Mouse (Mus musculus) hindbrain, embryonic 10.5 days (tissue): Measurements from ENCODE around the gene Fem1b. TPM values are rescaled to one million over a fixed set of nuclear protein-coding genes. Genes with fewer than 3 reads are reported as not detected.

Source experiments
- DNase-seq: peaks from one replicate; pipeline ENCODE4 v3.0.0-alpha.2; 2017; ENCODE audit warnings: low spot score
- H3K27ac ChIP-seq: fragments of 300-500 bp; sonication (generic); 2 replicates; pipeline ENCODE4 v1.5.1; 2016; ENCODE audit warnings: mild to moderate bottlenecking, moderate library complexity
- H3K27me3 ChIP-seq: fragments of 300-500 bp; sonication (generic); 2 replicates; pipeline ENCODE4 v1.6.1; 2016; ENCODE audit warnings: mild to moderate bottlenecking; ENCODE audit not compliant: poor library complexity, insufficient read depth, severe bottlenecking
- H3K36me3 ChIP-seq: fragments of 300-500 bp; sonication (generic); 2 replicates; pipeline ENCODE4 v1.6.1; 2016; ENCODE audit warnings: mild to moderate bottlenecking, moderate library complexity
- H3K4me1 ChIP-seq: fragments of 300-500 bp; sonication (generic); replicated peaks from 2 replicates; pipeline ENCODE4 v1.6.1; 2016; ENCODE audit warnings: mild to moderate bottlenecking
- H3K4me3 ChIP-seq: fragments of 300-500 bp; sonication (generic); 2 replicates; pipeline ENCODE4 v1.5.1; 2016; ENCODE audit warnings: mild to moderate bottlenecking, moderate library complexity
- H3K9me3 ChIP-seq: fragments of 300-500 bp; sonication (generic); 2 replicates; pipeline ENCODE4 v1.6.1; 2016; ENCODE audit warnings: mild to moderate bottlenecking, moderate library complexity
- WGBS: fragments of 180-500 bp; shearing (Covaris S2); methylation state at CpG from one replicate; pipeline ENCODE4 v1.1.7; 2016; 5-methylcytosine and 5-hydroxymethylcytosine counted together
- polyA plus RNA-seq: library from polyadenylated mRNA; unstranded; fragments of >200 nt; fragmentation: Nextera tagmentation; extraction: Ambion mirVana; gene quantifications from 2 replicates; pipeline ENCODE4 v1.2.1, GENCODE M21; 2016

Gene Fem1b
- polyA plus RNA-seq, 1 experiment from 2014 or later, result 30.0 TPM

GRCm38 (mm10) chr9:62839172-62839770 is 27.5 kb upstream of the Fem1b start:
- Histone ChIP-seq H3K4me1 (peaks cover 43% of the 10 kb centered on the region), H3K36me3 (no peaks in the 10 kb centered on the region), H3K27me3 (0 out of 2 replicates have a peak, but pooled peaks cover 3% of the 10 kb centered on the region), H3K4me3 (peak overlapping the region; percentile 64), H3K9me3 (no peaks in the 10 kb centered on the region), H3K27ac (peak overlapping the region; percentile 93)
- WGBS, result 17% methylated on average over 14 of the region's 14 CpGs
- no peak for DNase-seq

- peaks cover 43% of the 10 kb centered on the region for H3K4me1 ChIP-seq
- 0 out of 2 replicates have a peak, but pooled peaks cover 3% of the 10 kb centered on the region for H3K27me3 ChIP-seq
- 1% methylated on average over 48 of the region's 48 CpGs for WGBS
- DNase-seq, result peak; percentile 82
- H3K4me3 ChIP-seq, result peak within 1 kb of the TSS; percentile 64
- H3K9me3 ChIP-seq, result no peaks in the 10 kb centered on the region
- H3K36me3 ChIP-seq, result no peaks in the 10 kb centered on the region
- H3K27ac ChIP-seq, result peak within 1 kb of the TSS; percentile 93
Measured at GRCm38 (mm10) chr9:62838506-62839171, 26.9 kb upstream of the Fem1b start, which contains the start of gene Cln6. Gene Cln6, plus strand, starts transcription at chr9:62838785.

- Histone ChIP-seq H3K27me3 (0 out of 2 replicates have a peak, but pooled peaks cover 3% of the 10 kb centered on the region), H3K9me3 (no peaks in the 10 kb centered on the region), H3K4me1 (peaks cover 43% of the 10 kb centered on the region), H3K36me3 (no peaks in the 10 kb centered on the region), H3K27ac (peak overlapping the region; percentile 93), H3K4me3 (peak overlapping the region; percentile 64)
- no peak for DNase-seq
- 20% methylated on average over 8 of the region's 8 CpGs for WGBS
Measured at GRCm38 (mm10) chr9:62838146-62838505, 26.4 kb upstream of the Fem1b start.

GRCm38 (mm10) chr9:62837611-62838010 is 25.9 kb upstream of the Fem1b start:
- H3K4me1 ChIP-seq, result peaks cover 43% of the 10 kb centered on the region
- no peaks in the 10 kb centered on the region for H3K9me3 ChIP-seq
- peak overlapping the region; percentile 93 for H3K27ac ChIP-seq
- no peak for DNase-seq
- H3K27me3 ChIP-seq, result 0 out of 2 replicates have a peak, but pooled peaks cover 3% of the 10 kb centered on the region
- H3K4me3 ChIP-seq, result peak overlapping the region; percentile 64; the same call in 1 of the 2 replicates
- WGBS, result 58% methylated on average over 3 of the region's 3 CpGs
- H3K36me3 ChIP-seq, result no peaks in the 10 kb centered on the region

- Histone ChIP-seq H3K27me3 (0 out of 2 replicates have a peak, but pooled peaks cover 3% of the 10 kb centered on the region), H3K4me1 (peaks cover 39% of the 10 kb centered on the region), H3K9me3 (no peaks in the 10 kb centered on the region), H3K36me3 (no peaks in the 10 kb centered on the region), H3K27ac (no peak overlapping the region), H3K4me3 (no peak overlapping the region)
- DNase-seq, result no peak
- WGBS, result 60% methylated on average over 4 of the region's 4 CpGs
Measured at GRCm38 (mm10) chr9:62835705-62836446, 24.1 kb upstream of the Fem1b start.

GRCm38 (mm10) chr9:62834906-62835305 is 23.2 kb upstream of the Fem1b start:
- DNase-seq, result no peak
- H3K9me3 ChIP-seq, result no peaks in the 10 kb centered on the region
- 87% methylated on average over 5 of the region's 5 CpGs for WGBS

GRCm38 (mm10) chr9:62829877-62830276 is 18.1 kb upstream of the Fem1b start:
- Histone ChIP-seq H3K36me3 (no peaks in the 10 kb centered on the region), H3K4me3 (no peak overlapping the region), H3K4me1 (peaks cover 42% of the 10 kb centered on the region), H3K9me3 (no peaks in the 10 kb centered on the region), H3K27ac (no peak overlapping the region), H3K27me3 (no peaks in the 10 kb centered on the region)
- DNase-seq, result no peak
- WGBS, result 83% methylated on average over 6 of the region's 6 CpGs

More at GRCm38 (mm10) chr9:62834906-62835305, 23.2 kb upstream of the Fem1b start:
- no peak overlapping the region for H3K4me3 ChIP-seq
- H3K36me3 ChIP-seq, result no peaks in the 10 kb centered on the region
- H3K4me1 ChIP-seq, result peaks cover 30% of the 10 kb centered on the region
- no peak overlapping the region for H3K27ac ChIP-seq
- no peaks in the 10 kb centered on the region for H3K27me3 ChIP-seq

GRCm38 (mm10) chr9:62828662-62829086 is 16.9 kb upstream of the Fem1b start:
- Histone ChIP-seq H3K4me1 (peaks cover 42% of the 10 kb centered on the region), H3K27ac (peak overlapping the region; percentile 81), H3K36me3 (no peaks in the 10 kb centered on the region), H3K9me3 (no peaks in the 10 kb centered on the region), H3K27me3 (no peaks in the 10 kb centered on the region), H3K4me3 (peak overlapping the region; percentile 43)
- WGBS, result 0% methylated on average over 23 of the region's 23 CpGs
- DNase-seq, result peak; percentile 99

- Histone ChIP-seq H3K36me3 (no peaks in the 10 kb centered on the region), H3K27me3 (no peaks in the 10 kb centered on the region), H3K4me1 (peaks cover 42% of the 10 kb centered on the region), H3K9me3 (no peaks in the 10 kb centered on the region), H3K27ac (peak overlapping the region; percentile 81), H3K4me3 (peak overlapping the region; percentile 43)
- WGBS, result 7% methylated on average over 24 of the region's 24 CpGs
- DNase-seq, result peak; percentile 44
Measured at GRCm38 (mm10) chr9:62827939-62828652, 16.4 kb upstream of the Fem1b start.

GRCm38 (mm10) chr9:62826456-62826855 is 14.7 kb upstream of the Fem1b start:
- Histone ChIP-seq H3K9me3 (no peaks in the 10 kb centered on the region), H3K27ac (peak overlapping the region; percentile 87), H3K4me3 (peak overlapping the region; percentile 14; the same call in 1 of the 2 replicates), H3K27me3 (no peaks in the 10 kb centered on the region), H3K4me1 (peaks cover 42% of the 10 kb centered on the region), H3K36me3 (no peaks in the 10 kb centered on the region)
- 6% methylated on average over 7 of the region's 7 CpGs for WGBS
- no peak for DNase-seq

GRCm38 (mm10) chr9:62825791-62826393 is 14.2 kb upstream of the Fem1b start:
- Histone ChIP-seq H3K27me3 (no peaks in the 10 kb centered on the region), H3K4me1 (peaks cover 42% of the 10 kb centered on the region), H3K36me3 (no peaks in the 10 kb centered on the region), H3K27ac (peak overlapping the region; percentile 87), H3K9me3 (no peaks in the 10 kb centered on the region), H3K4me3 (peak overlapping the region; percentile 14; the same call in 1 of the 2 replicates)
- peak; percentile 65 for DNase-seq
- 5% methylated on average over 9 of the region's 9 CpGs for WGBS

GRCm38 (mm10) chr9:62821811-62822210 is 10.1 kb upstream of the Fem1b start:
- Histone ChIP-seq H3K4me1 (peaks cover 19% of the 10 kb centered on the region), H3K36me3 (no peaks in the 10 kb centered on the region), H3K27ac (no peak overlapping the region), H3K4me3 (no peak overlapping the region), H3K9me3 (no peaks in the 10 kb centered on the region), H3K27me3 (no peaks in the 10 kb centered on the region)
- DNase-seq, result no peak
- WGBS, result 96% methylated on average over 7 of the region's 7 CpGs
